Mouse (Mus musculus) right cerebral cortex, postnatal 14 days (tissue): ENCODE results near the gene Tecr.
"Not testable (repeated sequence)": the region's sequence is repeated elsewhere in the genome, so short reads cannot be mapped to it uniquely, and the experiment has no call there.

ENCODE experiments used
- DNase-seq: peaks from one replicate; pipeline ENCODE4 v3.0.0; 2022

Gene Tecr

GRCm38 (mm10) chr8:83579676-83580075 is 28.1 kb downstream of the Tecr start:
- no peak for DNase-seq

GRCm38 (mm10) chr8:83578131-83579055 is 29.4 kb downstream of the Tecr start:
- peak; percentile 3 for DNase-seq

- DNase-seq, result peak; percentile 12
Observed at GRCm38 (mm10) chr8:83577384-83577791, 30.4 kb downstream of the Tecr start.

- DNase-seq, result peak; percentile 3
Observed at GRCm38 (mm10) chr8:83576921-83577320, 30.9 kb downstream of the Tecr start.

- no peak for DNase-seq
Observed at GRCm38 (mm10) chr8:83576516-83576895, 31.3 kb downstream of the Tecr start.

GRCm38 (mm10) chr8:83575561-83576515 is 31.9 kb downstream of the Tecr start:
- no peak for DNase-seq

GRCm38 (mm10) chr8:83574631-83575315 is 33.0 kb downstream of the Tecr start:
- no peak for DNase-seq

- peak; percentile 8 for DNase-seq
Observed at GRCm38 (mm10) chr8:83573140-83573875, 34.5 kb downstream of the Tecr start.

- no peak for DNase-seq
Observed at GRCm38 (mm10) chr8:83572246-83572812, 35.4 kb downstream of the Tecr start.

- no peak for DNase-seq
Observed at GRCm38 (mm10) chr8:83571791-83572190, 36.0 kb downstream of the Tecr start.

- not testable (repeated sequence) for DNase-seq
Observed at GRCm38 (mm10) chr8:83571001-83571340, 36.8 kb downstream of the Tecr start.

GRCm38 (mm10) chr8:83570272-83571000 is 37.3 kb downstream of the Tecr start:
- no peak for DNase-seq

GRCm38 (mm10) chr8:83569165-83569564 is 38.6 kb downstream of the Tecr start:
- DNase-seq, result no peak

- DNase-seq, result no peak
Observed at GRCm38 (mm10) chr8:83568755-83569154, 39.0 kb downstream of the Tecr start.

- no peak for DNase-seq
Observed at GRCm38 (mm10) chr8:83568128-83568527, 39.6 kb downstream of the Tecr start.

- DNase-seq, result no peak
Observed at GRCm38 (mm10) chr8:83567668-83568067, 40.1 kb downstream of the Tecr start.

- peak; percentile 99 for DNase-seq
Observed at GRCm38 (mm10) chr8:83566469-83567395, 41.0 kb downstream of the Tecr start, which contains the start of gene Ndufb7. Gene Ndufb7, plus strand, starts transcription at chr8:83566671.

GRCm38 (mm10) chr8:83565731-83566375 is 41.9 kb downstream of the Tecr start:
- DNase-seq, result no peak

GRCm38 (mm10) chr8:83563246-83563645 is 44.5 kb downstream of the Tecr start:
- no peak for DNase-seq
